Mouse (Mus musculus) hindbrain, embryonic 12.5 days (tissue): ENCODE data around the gene Syk. TPM values are rescaled to one million over a fixed set of nuclear protein-coding genes. Genes with fewer than 3 reads are reported as not detected.

Experiments used
- ATAC-seq: fragments of 200-750 bp; cut with Nextera tagmentation; 2 replicates; pipeline ENCODE4 v1.8.0; 2017; ENCODE audit warnings: moderate TSS enrichment; ENCODE audit not compliant: low FRiP score
- H3K27ac ChIP-seq: fragments of 300-500 bp; sonication (generic); 2 replicates; pipeline ENCODE4 v1.5.1; 2016; ENCODE audit warnings: mild to moderate bottlenecking
- H3K27me3 ChIP-seq: fragments of 300-500 bp; sonication (generic); 2 replicates; pipeline ENCODE4 v1.6.1; 2016; ENCODE audit warnings: mild to moderate bottlenecking
- H3K36me3 ChIP-seq: fragments of 300-500 bp; sonication (generic); 2 replicates; pipeline ENCODE4 v1.6.1; 2016; ENCODE audit warnings: mild to moderate bottlenecking
- H3K4me1 ChIP-seq: fragments of 300-500 bp; sonication (generic); 2 replicates; pipeline ENCODE4 v1.6.1; 2016
- H3K4me2 ChIP-seq: fragments of 300-500 bp; sonication (generic); replicated peaks from 2 replicates; pipeline ENCODE4 v1.6.1; 2016; ENCODE audit warnings: mild to moderate bottlenecking
- H3K4me3 ChIP-seq: fragments of 300-500 bp; sonication (generic); 2 replicates; pipeline ENCODE4 v1.5.1; 2016; ENCODE audit warnings: mild to moderate bottlenecking
- H3K9ac ChIP-seq: fragments of 300-500 bp; sonication (generic); 2 replicates; pipeline ENCODE4 v1.6.1; 2016; ENCODE audit warnings: mild to moderate bottlenecking, moderate library complexity
- H3K9me3 ChIP-seq: fragments of 300-500 bp; sonication (generic); replicated peaks from 2 replicates; pipeline ENCODE4 v1.6.1; 2016; ENCODE audit warnings: mild to moderate bottlenecking
- WGBS: fragments of 180-500 bp; shearing (Covaris S2); methylation state at CpG from one replicate; pipeline ENCODE4 v1.1.7; 2016; 5-methylcytosine and 5-hydroxymethylcytosine counted together
- polyA plus RNA-seq: library from polyadenylated mRNA; unstranded; fragments of >200 nt; fragmentation: Nextera tagmentation; extraction: Ambion mirVana; gene quantifications from 2 replicates; pipeline ENCODE4 v1.2.1, GENCODE M21; 2016

Syk gene
- polyA plus RNA-seq, 1 experiment from 2014 or later: 4.1 TPM

- H3K4me1 ChIP-seq: no peaks in the 10 kb centered on the region
- no peaks in the 10 kb centered on the region for H3K36me3 ChIP-seq
- WGBS: 77% methylated on average over 4 of the region's 4 CpGs
- no peak overlapping the region for H3K9ac ChIP-seq
- H3K4me2 ChIP-seq: no peak overlapping the region
- no peak for ATAC-seq
- no peak overlapping the region for H3K27ac ChIP-seq
- peaks cover 4% of the 10 kb centered on the region for H3K9me3 ChIP-seq
- no peak overlapping the region for H3K4me3 ChIP-seq
- no peaks in the 10 kb centered on the region for H3K27me3 ChIP-seq
Observed at GRCm38 (mm10) chr13:52673272-52673671, 90.3 kb downstream of the Syk start.

DNA sequence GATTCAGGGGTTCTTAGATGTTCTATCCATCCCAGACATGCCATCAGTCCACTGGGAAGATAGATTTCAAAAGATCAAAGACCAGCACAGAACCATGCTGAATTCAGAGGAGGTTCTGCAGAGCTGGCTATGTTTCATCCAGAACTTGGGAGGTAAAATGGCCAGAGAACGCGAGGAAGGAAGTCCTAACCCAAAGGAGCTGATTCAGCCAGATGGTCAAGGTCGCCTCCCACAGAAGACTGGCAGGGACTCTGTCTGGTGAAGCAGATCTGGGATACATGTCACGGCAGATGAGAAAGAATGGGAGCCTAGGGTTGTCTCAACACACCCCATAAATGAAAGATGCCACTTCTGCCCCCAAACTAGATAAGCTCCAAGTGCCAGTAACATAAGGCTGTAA is 90.9 kb downstream of the Syk start:
- H3K4me3 ChIP-seq: no peak overlapping the region
- peaks cover 4% of the 10 kb centered on the region for H3K9me3 ChIP-seq
- H3K9ac ChIP-seq: no peak overlapping the region
- ATAC-seq: no peak
- 60% methylated on average over 4 of the region's 4 CpGs for WGBS
- no peaks in the 10 kb centered on the region for H3K27me3 ChIP-seq
- no peaks in the 10 kb centered on the region for H3K36me3 ChIP-seq
- no peak overlapping the region for H3K27ac ChIP-seq
- H3K4me1 ChIP-seq: no peaks in the 10 kb centered on the region
- no peak overlapping the region for H3K4me2 ChIP-seq

- peaks cover 4% of the 10 kb centered on the region for H3K9me3 ChIP-seq
- WGBS: 54% methylated on average over 12 of the region's 12 CpGs
- no peak overlapping the region for H3K27ac ChIP-seq
- H3K4me1 ChIP-seq: peaks cover 3% of the 10 kb centered on the region; the same call in 1 of the 2 replicates
- H3K9ac ChIP-seq: no peak overlapping the region
- no peak for ATAC-seq
- no peaks in the 10 kb centered on the region for H3K36me3 ChIP-seq
- no peak overlapping the region for H3K4me3 ChIP-seq
- no peak overlapping the region for H3K4me2 ChIP-seq
- H3K27me3 ChIP-seq: no peaks in the 10 kb centered on the region
Observed at GRCm38 (mm10) chr13:52674839-52675238, 91.9 kb downstream of the Syk start.

- H3K36me3 ChIP-seq: no peaks in the 10 kb centered on the region
- H3K9ac ChIP-seq: no peak overlapping the region
- H3K9me3 ChIP-seq: peaks cover 4% of the 10 kb centered on the region
- H3K27ac ChIP-seq: no peak overlapping the region
- 80% methylated on average over 8 of the region's 8 CpGs for WGBS
- H3K4me3 ChIP-seq: no peak overlapping the region
- H3K27me3 ChIP-seq: no peaks in the 10 kb centered on the region
- ATAC-seq: no peak
- H3K4me2 ChIP-seq: no peak overlapping the region
- peaks cover 5% of the 10 kb centered on the region; the same call in 1 of the 2 replicates for H3K4me1 ChIP-seq
Observed at GRCm38 (mm10) chr13:52675526-52676294, 92.7 kb downstream of the Syk start.

DNA sequence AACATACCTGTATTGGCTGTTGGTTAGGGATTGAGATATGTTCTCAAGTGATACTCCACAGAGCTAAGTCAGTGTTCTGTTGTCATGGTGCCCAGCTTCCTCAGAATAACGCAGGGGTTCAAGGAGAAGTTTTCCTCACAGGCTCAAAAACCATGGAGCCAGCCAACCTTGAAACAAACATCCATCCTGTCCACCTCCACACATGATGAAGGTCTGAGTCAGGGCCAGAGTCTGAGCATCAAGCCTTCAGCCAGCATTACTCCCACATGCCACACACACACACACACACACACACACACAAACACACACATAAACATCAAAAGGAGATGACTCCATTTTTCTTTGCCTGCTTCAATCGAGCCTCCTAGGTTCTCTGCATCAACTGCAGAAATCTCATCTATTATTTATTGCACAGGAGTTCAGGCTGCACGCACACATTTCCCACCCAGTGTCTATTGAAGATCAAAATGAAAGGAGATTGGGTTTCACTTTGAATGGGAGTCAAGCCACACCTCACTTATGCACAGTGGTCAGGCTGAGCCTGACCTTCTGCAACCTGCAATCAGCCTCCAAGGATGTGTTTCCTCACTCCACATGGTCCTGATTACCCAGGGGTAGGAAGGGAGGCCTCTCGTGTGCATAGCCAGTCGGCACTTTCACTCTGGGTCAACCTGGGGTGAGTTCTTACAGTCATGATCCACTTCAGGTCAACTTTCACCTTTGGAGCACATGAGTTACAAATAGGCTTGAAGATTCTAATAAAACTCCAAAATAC is 93.9 kb downstream of the Syk start:
- H3K27me3 ChIP-seq: no peaks in the 10 kb centered on the region
- 69% methylated on average over 5 of the region's 5 CpGs for WGBS

DNA sequence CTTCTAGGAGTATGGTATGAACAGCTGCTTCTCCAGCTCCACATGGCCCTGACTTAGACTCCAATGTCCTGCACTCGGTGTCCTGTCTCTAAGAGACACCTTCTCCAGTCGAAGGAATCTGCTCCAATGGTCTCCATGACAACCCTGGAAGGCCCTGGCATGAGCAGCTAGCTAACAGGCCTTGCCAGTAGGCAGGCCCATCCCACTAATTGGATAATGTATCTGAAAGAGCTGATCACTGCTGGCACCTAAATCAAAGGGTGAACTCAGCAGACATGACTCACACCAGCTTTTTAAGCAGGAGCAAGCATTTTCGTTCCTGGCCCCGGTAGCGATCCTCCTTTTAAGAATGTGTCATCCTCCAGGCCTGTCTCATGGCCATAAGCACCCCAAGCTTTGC is 96.9 kb downstream of the Syk start:
- Histone ChIP-seq H3K4me1 (peaks cover 14% of the 10 kb centered on the region; the same call in 1 of the 2 replicates), H3K27ac (no peak overlapping the region), H3K27me3 (no peaks in the 10 kb centered on the region), H3K4me2 (no peak overlapping the region), H3K9me3 (no peaks in the 10 kb centered on the region), H3K9ac (no peak overlapping the region), H3K36me3 (no peaks in the 10 kb centered on the region), H3K4me3 (no peak overlapping the region)
- ATAC-seq: peak; percentile 48; the same call in 1 of the 2 replicates
- 43% methylated on average over 5 of the region's 5 CpGs for WGBS

More for the DNA sequence above, 93.9 kb downstream of the Syk start:
- H3K9ac ChIP-seq: no peak overlapping the region
- no peaks in the 10 kb centered on the region for H3K36me3 ChIP-seq
- no peak overlapping the region for H3K27ac ChIP-seq
- ATAC-seq: no peak
- peaks cover 4% of the 10 kb centered on the region for H3K9me3 ChIP-seq
- H3K4me3 ChIP-seq: no peak overlapping the region
- H3K4me2 ChIP-seq: no peak overlapping the region
- peaks cover 7% of the 10 kb centered on the region; the same call in 1 of the 2 replicates for H3K4me1 ChIP-seq

DNA sequence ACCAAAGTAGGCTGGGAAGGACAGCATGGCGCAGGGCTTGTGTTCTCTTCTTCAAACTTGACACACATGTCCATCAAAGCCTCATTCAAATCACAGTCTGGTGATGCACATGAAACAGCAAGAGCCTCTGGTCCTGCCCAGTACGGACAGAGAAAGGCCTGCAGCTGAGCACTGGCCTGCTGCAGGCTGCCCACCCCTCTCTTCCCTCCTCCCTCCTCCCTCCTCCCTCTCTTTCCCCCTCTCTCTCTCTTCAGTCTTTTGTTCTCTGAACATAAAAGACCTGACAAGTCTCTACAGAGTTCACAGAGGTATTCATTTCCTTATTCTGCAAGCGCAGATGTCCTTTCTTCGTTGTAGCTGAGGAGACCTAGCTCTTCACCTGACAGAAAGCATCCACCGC is 99.1 kb downstream of the Syk start:
- Histone ChIP-seq H3K4me3 (no peak overlapping the region), H3K36me3 (no peaks in the 10 kb centered on the region), H3K4me2 (no peak overlapping the region), H3K27ac (no peak overlapping the region), H3K27me3 (no peaks in the 10 kb centered on the region), H3K9ac (no peak overlapping the region), H3K9me3 (no peaks in the 10 kb centered on the region), H3K4me1 (peaks cover 14% of the 10 kb centered on the region; the same call in 1 of the 2 replicates)
- 0 out of 2 replicates have a peak, but pooled peaks have one; percentile 43 for ATAC-seq
- 30% methylated on average over 5 of the region's 5 CpGs for WGBS

GRCm38 (mm10) chr13:52690425-52690824 is 107.5 kb downstream of the Syk start:
- no peak for ATAC-seq
- H3K27ac ChIP-seq: no peak overlapping the region
- no peak overlapping the region for H3K4me3 ChIP-seq
- H3K4me1 ChIP-seq: no peaks in the 10 kb centered on the region
- H3K4me2 ChIP-seq: no peak overlapping the region
- 93% methylated on average over 13 of the region's 13 CpGs for WGBS
- H3K9ac ChIP-seq: no peak overlapping the region
- no peaks in the 10 kb centered on the region for H3K27me3 ChIP-seq
- no peaks in the 10 kb centered on the region for H3K36me3 ChIP-seq
- no peaks in the 10 kb centered on the region for H3K9me3 ChIP-seq

DNA sequence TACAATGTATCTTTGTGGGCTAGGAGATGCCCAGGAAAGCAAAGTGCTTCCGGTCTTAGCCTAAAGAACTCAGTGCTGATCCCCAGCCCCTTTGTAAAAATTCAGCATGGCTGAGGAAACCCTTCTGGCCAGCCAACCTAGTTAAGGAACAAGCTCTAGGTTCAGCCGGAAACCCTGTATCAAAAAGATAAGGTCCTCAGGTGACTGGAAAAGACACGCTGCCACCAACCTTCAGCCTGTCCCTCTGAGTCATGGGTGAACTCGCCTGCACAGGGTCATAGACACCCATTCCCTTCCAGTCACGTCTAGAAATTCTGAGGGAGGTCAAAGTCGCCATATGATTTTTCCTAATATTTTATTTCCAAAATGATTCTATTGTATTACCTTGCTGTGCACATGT is 109.3 kb downstream of the Syk start:
- no peak overlapping the region for H3K4me2 ChIP-seq
- ATAC-seq: no peak
- no peaks in the 10 kb centered on the region for H3K27me3 ChIP-seq
- no peak overlapping the region for H3K4me3 ChIP-seq
- no peak overlapping the region for H3K27ac ChIP-seq
- H3K4me1 ChIP-seq: no peaks in the 10 kb centered on the region
- 88% methylated on average over 6 of the region's 6 CpGs for WGBS
- no peaks in the 10 kb centered on the region for H3K9me3 ChIP-seq
- H3K9ac ChIP-seq: no peak overlapping the region
- H3K36me3 ChIP-seq: no peaks in the 10 kb centered on the region

DNA sequence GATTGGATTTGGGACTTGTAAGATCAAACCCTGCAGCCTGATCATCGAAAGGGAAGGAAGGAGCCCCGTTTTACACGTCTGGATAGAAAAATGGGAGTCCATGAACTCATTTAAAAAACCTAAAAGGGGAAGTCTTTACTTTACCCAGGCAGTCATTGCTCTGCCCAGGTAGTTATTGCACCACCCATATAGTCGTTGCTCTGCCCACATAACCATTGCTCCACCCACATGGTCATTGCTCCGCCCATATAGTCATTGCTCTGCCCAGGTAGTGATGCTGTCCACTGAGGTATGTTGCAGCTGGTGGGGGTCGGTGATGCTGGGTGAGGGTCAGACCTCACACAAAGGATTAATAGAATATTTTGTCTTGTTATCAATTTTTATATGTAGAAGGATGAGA is 111.9 kb downstream of the Syk start:
- no peak overlapping the region for H3K4me3 ChIP-seq
- H3K4me1 ChIP-seq: no peaks in the 10 kb centered on the region
- no peak overlapping the region for H3K9ac ChIP-seq
- no peak for ATAC-seq
- H3K9me3 ChIP-seq: no peaks in the 10 kb centered on the region
- 92% methylated on average over 6 of the region's 6 CpGs for WGBS
- H3K36me3 ChIP-seq: no peaks in the 10 kb centered on the region
- H3K27ac ChIP-seq: no peak overlapping the region
- H3K27me3 ChIP-seq: no peaks in the 10 kb centered on the region
- H3K4me2 ChIP-seq: no peak overlapping the region
